Mouse (Mus musculus) stomach, postnatal 0 days (tissue): ENCODE measurements around the gene 4933402E13Rik. TPM values are rescaled to one million over a fixed set of nuclear protein-coding genes. Genes with fewer than 3 reads are reported as not detected.

Source experiments
- ATAC-seq: fragments of 200-750 bp; cut with Nextera tagmentation; 2 replicates; pipeline ENCODE4 v1.8.0; 2017; ENCODE audit not compliant: low FRiP score, low TSS enrichment
- DNase-seq: peaks from one replicate; pipeline ENCODE4 v3.0.0-alpha.2; 2016; ENCODE audit warnings: low spot score
- H3K27ac ChIP-seq: fragments of 300-500 bp; sonication (generic); replicated peaks from 2 replicates; pipeline ENCODE4 v1.5.1; 2014; ENCODE audit warnings: mild to moderate bottlenecking, control low read depth
- H3K27me3 ChIP-seq: fragments of 300-500 bp; sonication (generic); 2 replicates; pipeline ENCODE4 v1.6.1; 2014; ENCODE audit warnings: low read length; ENCODE audit not compliant: control insufficient read depth, insufficient read depth
- H3K36me3 ChIP-seq: fragments of 300-500 bp; sonication (generic); 2 replicates; pipeline ENCODE4 v1.6.1; 2014; ENCODE audit warnings: low read length, mixed read lengths; ENCODE audit not compliant: control insufficient read depth, insufficient read depth
- H3K4me1 ChIP-seq: fragments of 300-500 bp; sonication (generic); replicated peaks from 2 replicates; pipeline ENCODE4 v1.6.1; 2014; ENCODE audit warnings: antibody characterized with exemption; ENCODE audit not compliant: control insufficient read depth, insufficient read depth
- H3K4me2 ChIP-seq: fragments of 300-500 bp; sonication (generic); replicated peaks from 2 replicates; pipeline ENCODE4 v1.6.1; 2014; ENCODE audit warnings: low read depth, mild to moderate bottlenecking, control low read depth, moderate library complexity
- H3K4me3 ChIP-seq: fragments of 300-500 bp; sonication (generic); 2 replicates; pipeline ENCODE4 v1.5.1; 2014; ENCODE audit warnings: low read depth, low read length, control low read depth
- H3K9ac ChIP-seq: fragments of 300-500 bp; sonication (generic); 2 replicates; pipeline ENCODE4 v1.6.1; 2014; ENCODE audit warnings: mild to moderate bottlenecking, low read length, control low read depth, mixed read lengths
- H3K9me3 ChIP-seq: fragments of 300-500 bp; sonication (generic); 2 replicates; pipeline ENCODE4 v1.6.1; 2016; ENCODE audit warnings: low read length; ENCODE audit not compliant: control insufficient read depth
- CTCF ChIP-seq: IDR thresholded peaks from 2 replicates; pipeline ENCODE4 v1.5.1; 2016; ENCODE audit warnings: antibody characterized with exemption, low read depth, mild to moderate bottlenecking, moderate library complexity
- EP300 ChIP-seq: optimal IDR thresholded peaks from 2 replicates; pipeline ENCODE3; 2016; ENCODE audit warnings: antibody characterized with exemption
- WGBS: fragments of 180-500 bp; shearing (Covaris S2); extraction: QIAGEN DNeasy Blood & Tissue Kit; methylation state at CpG from one replicate; pipeline ENCODE4 v1.1.7; 2014; 5-methylcytosine and 5-hydroxymethylcytosine counted together
- polyA plus RNA-seq: library from polyadenylated mRNA; unstranded; fragments of >200 nt; fragmentation: Nextera tagmentation; extraction: Ambion mirVana; gene quantifications from 2 replicates; pipeline ENCODE4 v1.2.1, GENCODE M21; 2015

4933402E13Rik gene
- 1.0 and 1.2 TPM in 2 replicates for polyA plus RNA-seq

DNA sequence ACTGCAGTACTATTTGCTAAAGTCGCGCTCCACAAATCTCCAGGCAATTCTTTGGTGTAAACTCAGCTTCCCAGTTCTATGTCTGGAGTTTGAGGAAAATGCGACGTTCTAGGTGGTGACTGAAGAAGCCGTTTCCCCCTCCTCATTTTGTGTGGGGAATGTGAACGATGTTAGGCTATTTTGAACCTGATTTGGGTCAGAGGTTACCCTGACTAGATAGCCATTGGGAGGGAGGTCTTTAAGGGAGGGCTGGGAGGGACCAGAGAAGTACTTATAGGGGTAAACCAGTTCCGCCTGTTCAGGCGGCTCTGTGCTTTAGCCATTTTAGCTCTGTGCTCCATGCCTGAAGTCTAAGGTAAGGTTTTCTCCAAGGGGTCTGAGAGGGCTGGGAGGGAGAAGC is at the start of gene 4933402E13Rik:
Gene 4933402E13Rik (plus strand): TSS at position 301 of the 400 bp plus-strand sequence.
- Histone ChIP-seq H3K36me3 (no peaks in the 10 kb centered on the region), H3K4me1 (no peaks in the 10 kb centered on the region), H3K4me2 (no peak within 1 kb of the TSS), H3K27ac (no peak within 1 kb of the TSS), H3K9me3 (no peaks in the 10 kb centered on the region), H3K4me3 (no peak within 1 kb of the TSS), H3K9ac (no peak within 1 kb of the TSS), H3K27me3 (no peaks in the 10 kb centered on the region)
- 81% methylated on average over 8 of the region's 8 CpGs for WGBS
- TF ChIP-seq EP300 (no peak), CTCF (no peak)
- no peak for DNase-seq
- ATAC-seq, result no peak

Other genes starting within 250 kb of the 4933402E13Rik start
- gene 4931400O07Rik, start 184.5 kb downstream of the 4933402E13Rik start, polyA plus RNA-seq, result not detected in 2 replicates